Mouse (Mus musculus) liver, embryonic 14.5 days (tissue): Measurements from ENCODE around the gene Samd4. TPM values are rescaled to one million over a fixed set of nuclear protein-coding genes. Genes with fewer than 3 reads are reported as not detected.

Source experiments
- ATAC-seq: fragments of 200-750 bp; cut with Nextera tagmentation; 2 replicates; pipeline ENCODE4 v1.8.0; 2017; ENCODE audit warnings: moderate number of reproducible peaks, mild to moderate bottlenecking, moderate library complexity; ENCODE audit not compliant: insufficient read depth
- DNase-seq, 3 experiments: peaks; one replicate each; pipeline ENCODE4 v3.0.0-alpha.2; 2012 to 2013; ENCODE audit warnings: low read depth in 3 of 3, low spot score in 3 of 3
- H3K27ac ChIP-seq: fragments of 300-500 bp; sonication (generic); 2 replicates; pipeline ENCODE4 v1.5.1; 2014; ENCODE audit warnings: moderate library complexity, mild to moderate bottlenecking, control low read depth, inconsistent platforms
- H3K27me3 ChIP-seq: fragments of 300-500 bp; sonication (generic); 2 replicates; pipeline ENCODE4 v1.6.1; 2014; ENCODE audit warnings: mild to moderate bottlenecking, low read length, moderate library complexity; ENCODE audit not compliant: control insufficient read depth, insufficient read depth
- H3K36me3 ChIP-seq: fragments of 300-500 bp; sonication (generic); replicated peaks from 2 replicates; pipeline ENCODE4 v1.6.1; 2014; ENCODE audit warnings: low read depth; ENCODE audit not compliant: control insufficient read depth, insufficient read depth
- H3K4me1 ChIP-seq, 2 experiments: fragments of 200-500 bp in 1 of 2; fragments of 300-500 bp in 1 of 2; sonication (generic) in 1 of 2; replicated peaks; 2 replicates each; pipeline ENCODE4 v1.6.1; 2012 to 2014; ENCODE audit warnings: antibody characterized with exemption in 1 of 2, inconsistent platforms in 1 of 2, low read length in 1 of 2; ENCODE audit not compliant: control insufficient read depth in 2 of 2, insufficient read depth in 2 of 2
- H3K4me2 ChIP-seq: fragments of 300-500 bp; sonication (generic); 2 replicates; pipeline ENCODE4 v1.6.1; 2014; ENCODE audit warnings: low read depth, mild to moderate bottlenecking, control low read depth, moderate library complexity
- H3K4me3 ChIP-seq, 2 experiments: fragments of 200-500 bp in 1 of 2; fragments of 300-500 bp in 1 of 2; sonication (generic) in 1 of 2; 2 replicates each; pipeline ENCODE4 v1.5.1; 2012 to 2014; ENCODE audit warnings: low read depth in 2 of 2, low read length in 2 of 2, mild to moderate bottlenecking in 2 of 2, control low read depth in 1 of 2, inconsistent platforms in 1 of 2, moderate library complexity in 1 of 2; ENCODE audit not compliant: insufficient read depth in 1 of 2
- H3K9ac ChIP-seq: fragments of 300-500 bp; sonication (generic); replicated peaks from 2 replicates; pipeline ENCODE4 v1.6.1; 2014; ENCODE audit warnings: mild to moderate bottlenecking, control low read depth, moderate library complexity
- H3K9me3 ChIP-seq: fragments of 300-500 bp; sonication (generic); 2 replicates; pipeline ENCODE4 v1.6.1; 2016; ENCODE audit warnings: low read length, mixed read lengths; ENCODE audit not compliant: control insufficient read depth
- CTCF ChIP-seq: IDR thresholded peaks from 2 replicates; pipeline ENCODE4 v1.5.1; 2016; ENCODE audit warnings: antibody characterized with exemption, low read depth, control low read depth
- EP300 ChIP-seq: IDR thresholded peaks from 2 replicates; pipeline ENCODE4 v1.6.1; 2016; ENCODE audit warnings: antibody characterized with exemption, low read depth
- WGBS: fragments of 180-500 bp; shearing (Covaris S2); extraction: QIAGEN DNeasy Blood & Tissue Kit; methylation state at CpG from one replicate; pipeline ENCODE4 v1.1.7; 2014; ENCODE audit not compliant: insufficient replicate concordance; 5-methylcytosine and 5-hydroxymethylcytosine counted together
- polyA plus RNA-seq, 2 experiments: library from polyadenylated mRNA; depleted of rRNA in 1 of 2; stranded (reverse) in 1 of 2; unstranded in 1 of 2; fragments of >200 nt; fragmentation: Nextera tagmentation in 1 of 2; extraction: Ambion mirVana in 1 of 2; gene quantifications; 2 replicates each; pipeline versions ENCODE4 v1.2.1 to v1.2.3; 2012 to 2014

Samd4 gene
- polyA plus RNA-seq, 2 experiments, result 0.19 to 0.39 TPM

GRCm38 (mm10) chr14:47077576-47077970 lies 194.9 kb downstream of the Samd4 start:
- TF ChIP-seq CTCF (no peak), EP300 (no peak)
- no peak overlapping the region for H3K27ac ChIP-seq
- no peak overlapping the region for H3K4me3 ChIP-seq
- no peaks in the 10 kb centered on the region for H3K27me3 ChIP-seq
- H3K4me1 ChIP-seq, result no peaks in the 10 kb centered on the region
- WGBS, result 65% methylated on average over 3 of the region's 3 CpGs
- H3K36me3 ChIP-seq, result no peaks in the 10 kb centered on the region
- no peak overlapping the region for H3K9ac ChIP-seq
- no peak for DNase-seq
- no peaks in the 10 kb centered on the region for H3K9me3 ChIP-seq
- no peak for ATAC-seq
- H3K4me2 ChIP-seq, result no peak overlapping the region

- Histone ChIP-seq H3K4me2 (no peak overlapping the region), H3K27me3 (no peaks in the 10 kb centered on the region), H3K36me3 (no peaks in the 10 kb centered on the region), H3K4me3 (no peak overlapping the region), H3K4me1 (no peaks in the 10 kb centered on the region), H3K27ac (no peak overlapping the region), H3K9ac (no peak overlapping the region), H3K9me3 (no peaks in the 10 kb centered on the region)
- no peak for DNase-seq
- ATAC-seq, result no peak
- TF ChIP-seq CTCF (no peak), EP300 (no peak)
- 59% methylated on average over 7 of the region's 7 CpGs for WGBS
These were observed 197.3 kb downstream of the Samd4 start for GRCm38 (mm10) chr14:47079911-47080310.

- ATAC-seq (no peak), DNase-seq (no peak)
- TF ChIP-seq EP300, result no peak
- TF ChIP-seq CTCF, result no peak
- Histone ChIP-seq H3K36me3 (no peaks in the 10 kb centered on the region), H3K4me2 (no peak overlapping the region), H3K27ac (no peak overlapping the region), H3K4me3 (no peak overlapping the region), H3K9ac (no peak overlapping the region), H3K27me3 (no peaks in the 10 kb centered on the region), H3K9me3 (no peaks in the 10 kb centered on the region), H3K4me1 (peaks cover 0 to 4% of the 10 kb centered on the region in 2 experiments; a peak in 1 of 4 replicates)
- 63% methylated on average over 9 of the region's 9 CpGs for WGBS
These were observed 200.7 kb downstream of the Samd4 start for GRCm38 (mm10) chr14:47083311-47083710.

GRCm38 (mm10) chr14:47083838-47084237 lies 201.2 kb downstream of the Samd4 start:
- WGBS, result 57% methylated on average over 6 of the region's 6 CpGs
- Histone ChIP-seq H3K27ac (no peak overlapping the region), H3K4me2 (no peak overlapping the region), H3K36me3 (no peaks in the 10 kb centered on the region), H3K9me3 (no peaks in the 10 kb centered on the region), H3K4me3 (no peak overlapping the region), H3K4me1 (peaks cover 0 to 4% of the 10 kb centered on the region in 2 experiments; a peak in 1 of 4 replicates), H3K9ac (no peak overlapping the region), H3K27me3 (no peaks in the 10 kb centered on the region)
- DNase-seq, result no peak
- no peak for TF ChIP-seq CTCF
- no peak for TF ChIP-seq EP300
- ATAC-seq, result no peak

GRCm38 (mm10) chr14:47084686-47085085 lies 202.0 kb downstream of the Samd4 start:
- Histone ChIP-seq H3K36me3 (no peaks in the 10 kb centered on the region), H3K9me3 (no peaks in the 10 kb centered on the region), H3K4me2 (no peak overlapping the region), H3K27me3 (no peaks in the 10 kb centered on the region), H3K9ac (no peak overlapping the region), H3K4me1 (peaks cover 0 to 4% of the 10 kb centered on the region in 2 experiments; a peak in 1 of 4 replicates), H3K4me3 (no peak overlapping the region), H3K27ac (no peak overlapping the region)
- 67% methylated on average over 2 of the region's 2 CpGs for WGBS
- no peak for DNase-seq
- no peak for ATAC-seq
- TF ChIP-seq EP300, result no peak
- no peak for TF ChIP-seq CTCF
